Mouse (Mus musculus) liver, embryonic 11.5 days (tissue): Measurements from ENCODE around the gene Rtl10. TPM values are rescaled to one million over a fixed set of nuclear protein-coding genes. Genes with fewer than 3 reads are reported as not detected.

ENCODE experiments used
- ATAC-seq: fragments of 200-750 bp; cut with Nextera tagmentation; replicated peaks from 2 replicates; pipeline ENCODE4 v1.8.0; 2017; ENCODE audit warnings: moderate number of reproducible peaks, mild to moderate bottlenecking, moderate TSS enrichment, moderate library complexity; ENCODE audit not compliant: low FRiP score
- DNase-seq: peaks from one replicate; pipeline ENCODE4 v3.0.0-alpha.2; 2017; ENCODE audit warnings: low spot score
- H3K27ac ChIP-seq: fragments of 300-500 bp; sonication (generic); 2 replicates; pipeline ENCODE4 v1.5.1; 2014; ENCODE audit warnings: mild to moderate bottlenecking, low read depth, low read length, control low read depth
- H3K27me3 ChIP-seq: fragments of 300-500 bp; sonication (generic); replicated peaks from 2 replicates; pipeline ENCODE4 v1.6.1; 2014; ENCODE audit warnings: low read length, mixed read lengths; ENCODE audit not compliant: control insufficient read depth, insufficient read depth
- H3K36me3 ChIP-seq: fragments of 300-500 bp; sonication (generic); 2 replicates; pipeline ENCODE4 v1.6.1; 2014; ENCODE audit warnings: mild to moderate bottlenecking, low read length, moderate library complexity, mixed read lengths; ENCODE audit not compliant: control insufficient read depth, insufficient read depth
- H3K4me1 ChIP-seq: fragments of 300-500 bp; sonication (generic); replicated peaks from 2 replicates; pipeline ENCODE4 v1.6.1; 2014; ENCODE audit warnings: low read length, mixed read lengths; ENCODE audit not compliant: control insufficient read depth, insufficient read depth
- H3K4me2 ChIP-seq: fragments of 300-500 bp; sonication (generic); 2 replicates; pipeline ENCODE4 v1.6.1; 2014; ENCODE audit warnings: mild to moderate bottlenecking, control low read depth, moderate library complexity
- H3K4me3 ChIP-seq: fragments of 300-500 bp; sonication (generic); 2 replicates; pipeline ENCODE4 v1.5.1; 2014; ENCODE audit warnings: low read depth, low read length, control low read depth
- H3K9ac ChIP-seq: fragments of 300-500 bp; sonication (generic); 2 replicates; pipeline ENCODE4 v1.6.1; 2014; ENCODE audit warnings: low read depth, low read length, control low read depth
- H3K9me3 ChIP-seq: fragments of 300-500 bp; sonication (generic); 2 replicates; pipeline ENCODE4 v1.6.1; 2016; ENCODE audit warnings: low read length, inconsistent platforms, mixed read lengths; ENCODE audit not compliant: control insufficient read depth
- WGBS: fragments of 180-500 bp; shearing (Covaris S2); extraction: QIAGEN DNeasy Blood & Tissue Kit; methylation state at CpG from one replicate; pipeline ENCODE4 v1.1.7; 2014; 5-methylcytosine and 5-hydroxymethylcytosine counted together
- polyA plus RNA-seq: library from polyadenylated mRNA; unstranded; fragments of >200 nt; fragmentation: Nextera tagmentation; extraction: Ambion mirVana; gene quantifications from 2 replicates; pipeline ENCODE4 v1.2.1, GENCODE M21; 2014

The Rtl10 gene
- polyA plus RNA-seq: 1.9 and 2.1 TPM in 2 replicates

DNA sequence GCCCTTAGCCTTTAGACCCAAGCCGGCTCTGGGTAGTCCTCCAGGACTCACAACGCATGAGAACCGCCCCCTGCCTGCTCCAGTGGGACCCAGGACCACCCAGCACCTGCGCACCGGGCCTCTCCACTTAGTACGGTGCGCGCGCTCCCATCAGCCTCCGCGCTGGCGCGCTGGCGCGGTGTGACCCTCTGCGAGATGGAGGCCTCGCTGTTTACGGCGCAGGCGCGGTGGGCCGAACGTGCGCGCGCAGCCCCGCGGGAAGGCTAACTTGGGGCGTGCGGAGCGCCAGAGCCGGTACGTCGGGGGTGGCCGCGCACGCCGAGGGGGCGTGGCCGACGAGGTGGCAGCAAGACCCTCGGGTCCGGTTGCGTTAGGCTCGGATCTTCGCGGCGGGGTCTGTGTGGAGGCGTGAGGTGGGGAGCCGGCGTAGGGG, at the start of gene Rtl10, which contains the start of gene Gnb1l:
Rtl10 (plus strand) TSS at position 344 of the 433 bp plus-strand sequence.
Gnb1l (plus strand) TSS at position 156 of the 433 bp plus-strand sequence.
- peak; percentile 97 for DNase-seq
- ATAC-seq: peak; percentile 97
- 0% methylated on average over 51 of the region's 51 CpGs for WGBS

DNA sequence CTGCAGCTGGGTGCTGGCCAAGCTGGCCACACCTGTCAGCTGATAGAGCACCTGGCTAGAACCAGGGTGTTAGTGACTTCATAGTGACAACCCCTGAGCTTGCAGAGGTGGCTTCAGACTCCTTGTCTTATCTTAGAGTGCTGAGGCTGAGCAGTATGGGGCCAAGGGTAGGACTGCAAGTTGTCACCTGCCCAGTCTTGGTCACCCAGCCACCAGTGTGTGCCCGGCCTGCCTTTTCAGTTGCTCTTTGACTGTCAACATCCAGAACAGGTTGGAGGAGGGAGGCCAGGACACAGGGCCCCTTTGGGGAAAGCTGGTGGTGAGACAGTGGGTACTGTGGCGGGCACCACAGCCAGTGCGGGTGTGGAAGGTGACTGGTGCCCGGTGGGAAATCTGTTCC, 49.7 kb upstream of the Rtl10 start:
- no peak for ATAC-seq
- no peak overlapping the region for H3K4me3 ChIP-seq
- no peak overlapping the region for H3K4me2 ChIP-seq
- WGBS: 92% methylated on average over 4 of the region's 4 CpGs
- DNase-seq: no peak
- no peaks in the 10 kb centered on the region for H3K9me3 ChIP-seq
- H3K36me3 ChIP-seq: peaks cover 13% of the 10 kb centered on the region; the same call in 1 of the 2 replicates
- H3K9ac ChIP-seq: no peak overlapping the region
- no peaks in the 10 kb centered on the region for H3K27me3 ChIP-seq
- H3K4me1 ChIP-seq: no peaks in the 10 kb centered on the region
- H3K27ac ChIP-seq: no peak overlapping the region

More for the DNA sequence above, at the start of gene Rtl10, which contains the start of gene Gnb1l:
- peaks cover 12% of the 10 kb centered on the region for H3K36me3 ChIP-seq
- H3K9me3 ChIP-seq: no peaks in the 10 kb centered on the region
- peak within 1 kb of the TSS; percentile 92 for H3K27ac ChIP-seq
- peak within 1 kb of the TSS; percentile 94 for H3K9ac ChIP-seq
- peak within 1 kb of the TSS; percentile 95 for H3K4me2 ChIP-seq
- H3K4me1 ChIP-seq: peaks cover 13% of the 10 kb centered on the region
- H3K27me3 ChIP-seq: no peaks in the 10 kb centered on the region
- peak within 1 kb of the TSS; percentile 88 for H3K4me3 ChIP-seq

DNA sequence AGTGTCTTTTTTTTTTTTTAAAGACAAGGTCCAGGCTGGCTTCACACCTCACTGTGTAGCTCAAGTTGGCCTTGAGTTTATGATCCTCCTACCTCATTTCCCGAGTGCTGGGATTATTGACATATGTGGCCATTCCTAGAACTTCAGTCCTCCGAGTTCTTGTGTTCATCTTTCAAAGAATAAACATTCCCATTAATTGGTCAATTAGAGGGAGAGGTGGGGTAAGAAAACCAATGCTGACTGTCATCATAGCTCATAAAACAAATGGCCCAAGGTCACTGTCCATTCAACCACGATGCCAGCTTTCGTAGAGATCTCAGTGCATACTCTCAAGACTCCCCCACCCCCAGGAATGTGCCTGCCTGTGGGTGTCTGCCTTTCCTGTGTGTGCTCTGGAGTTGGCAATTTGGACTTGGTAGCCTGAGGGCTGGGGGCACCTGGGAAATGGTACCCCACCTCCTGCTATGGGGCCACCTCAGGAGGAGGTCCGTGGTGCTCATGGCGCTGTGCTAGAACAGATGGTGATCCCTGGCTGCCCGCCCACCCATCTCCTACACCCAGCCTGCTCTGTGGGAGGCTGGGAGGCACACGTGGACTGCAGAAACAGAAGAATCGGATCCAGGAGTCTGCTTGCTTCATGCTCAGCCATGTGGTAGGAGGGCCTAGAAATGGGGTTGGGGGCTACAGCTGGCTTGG, 47.1 kb upstream of the Rtl10 start:
- peaks cover 13% of the 10 kb centered on the region for H3K36me3 ChIP-seq
- no peak overlapping the region for H3K27ac ChIP-seq
- no peaks in the 10 kb centered on the region for H3K4me1 ChIP-seq
- WGBS: 80% methylated on average over 9 of the region's 9 CpGs
- H3K27me3 ChIP-seq: no peaks in the 10 kb centered on the region
- H3K4me3 ChIP-seq: no peak overlapping the region
- DNase-seq (no peak), ATAC-seq (no peak)
- H3K9ac ChIP-seq: no peak overlapping the region
- no peak overlapping the region for H3K4me2 ChIP-seq
- H3K9me3 ChIP-seq: no peaks in the 10 kb centered on the region

DNA sequence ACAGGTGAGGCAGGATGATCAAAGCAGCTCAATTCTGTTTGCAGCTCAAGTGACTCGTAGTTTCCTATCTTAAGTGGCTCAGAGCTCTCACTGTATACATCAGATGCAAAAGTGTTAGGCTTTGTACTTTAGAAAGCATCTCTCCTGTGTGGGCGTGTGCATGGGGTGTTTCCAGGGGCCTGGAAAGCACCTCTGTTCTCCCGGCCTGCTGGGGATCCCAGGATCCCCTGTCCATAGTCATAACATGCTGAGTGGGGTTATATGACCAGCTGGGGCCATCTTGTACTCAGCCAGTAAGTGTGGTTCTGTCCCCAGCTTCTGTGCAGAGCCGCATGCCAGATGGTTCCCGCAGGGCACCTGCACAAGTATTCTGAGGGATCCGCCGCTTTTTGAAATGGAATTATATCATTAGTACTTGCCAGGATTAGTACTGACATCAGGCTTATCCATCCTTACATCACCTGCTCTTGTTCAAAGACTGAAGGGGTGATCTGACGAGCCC, 46.3 kb upstream of the Rtl10 start:
- no peak overlapping the region for H3K27ac ChIP-seq
- H3K4me3 ChIP-seq: no peak overlapping the region
- WGBS: 88% methylated on average over 8 of the region's 8 CpGs
- peaks cover 18% of the 10 kb centered on the region for H3K36me3 ChIP-seq
- no peaks in the 10 kb centered on the region for H3K9me3 ChIP-seq
- no peak overlapping the region for H3K9ac ChIP-seq
- no peak overlapping the region for H3K4me2 ChIP-seq
- no peaks in the 10 kb centered on the region for H3K4me1 ChIP-seq
- H3K27me3 ChIP-seq: no peaks in the 10 kb centered on the region
- no peak for ATAC-seq
- no peak for DNase-seq

DNA sequence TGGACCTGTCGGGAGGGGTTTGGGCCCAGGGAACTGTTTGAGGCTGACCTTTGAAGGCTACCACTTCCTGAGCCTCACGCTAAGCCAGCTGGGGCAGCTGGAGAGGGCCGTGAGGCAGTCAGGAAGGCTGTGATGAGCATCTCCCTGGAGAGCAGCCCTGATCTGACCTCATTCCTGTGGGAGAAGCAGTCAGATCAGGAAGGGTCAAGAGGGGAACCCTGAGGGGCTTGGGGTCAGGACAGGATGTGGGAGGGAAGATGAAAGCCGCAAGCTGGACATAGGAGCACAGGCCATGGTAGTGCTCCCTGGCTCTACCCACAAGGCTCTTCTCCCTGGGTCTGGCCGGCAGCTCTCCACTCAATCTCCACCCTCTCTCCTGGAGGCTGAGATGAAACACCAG, 44.9 kb upstream of the Rtl10 start:
- DNase-seq: no peak
- Histone ChIP-seq H3K27ac (no peak overlapping the region), H3K4me1 (peaks cover 7% of the 10 kb centered on the region), H3K36me3 (peaks cover 24% of the 10 kb centered on the region), H3K9ac (no peak overlapping the region), H3K27me3 (no peaks in the 10 kb centered on the region), H3K4me2 (no peak overlapping the region), H3K4me3 (no peak overlapping the region), H3K9me3 (no peaks in the 10 kb centered on the region)
- ATAC-seq: no peak
- 50% methylated on average over 5 of the region's 5 CpGs for WGBS

DNA sequence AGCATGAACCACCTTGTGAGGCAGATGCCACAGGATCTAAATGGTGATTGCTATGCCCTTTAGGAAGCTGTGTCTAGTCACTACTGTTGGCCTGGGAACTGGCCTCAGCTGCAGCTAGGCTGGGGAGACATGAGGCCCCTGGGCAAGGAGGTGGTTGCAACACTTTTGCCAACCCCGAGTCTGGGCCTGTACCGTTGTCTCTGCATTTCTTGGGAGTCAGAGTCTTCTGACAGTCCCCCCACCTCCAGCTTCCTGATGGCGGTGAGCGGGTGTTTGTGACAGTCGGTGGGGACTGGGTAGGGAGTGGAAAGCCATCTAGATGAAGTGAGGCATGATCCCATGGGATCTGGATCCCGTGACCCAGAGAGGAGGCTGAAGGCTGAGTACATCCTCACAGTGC, 43.3 kb upstream of the Rtl10 start:
- Histone ChIP-seq H3K4me3 (no peak overlapping the region), H3K4me1 (peaks cover 23% of the 10 kb centered on the region), H3K4me2 (no peak overlapping the region), H3K9ac (no peak overlapping the region), H3K9me3 (no peaks in the 10 kb centered on the region), H3K36me3 (peaks cover 26% of the 10 kb centered on the region), H3K27me3 (no peaks in the 10 kb centered on the region), H3K27ac (no peak overlapping the region)
- ATAC-seq (no peak), DNase-seq (no peak)
- 87% methylated on average over 6 of the region's 6 CpGs for WGBS

DNA sequence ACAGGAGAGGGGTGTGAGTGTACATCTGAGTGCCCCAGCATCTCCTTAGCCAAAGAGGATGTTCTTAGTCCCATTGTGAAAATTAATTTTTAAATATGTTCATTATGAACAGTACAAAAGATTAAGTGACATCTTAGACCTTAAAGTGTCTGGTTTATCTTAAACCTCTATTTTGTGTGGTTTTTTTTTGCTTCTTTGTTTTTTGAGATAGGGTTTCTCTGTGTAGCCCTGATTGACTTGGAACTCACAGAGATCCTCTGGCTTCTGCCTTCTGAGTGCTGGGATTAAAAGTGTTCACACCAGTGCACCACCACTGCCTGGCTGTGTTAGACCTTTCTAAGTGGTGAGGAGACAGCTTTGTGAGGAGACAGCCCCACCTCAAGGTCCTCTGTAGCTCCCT, 40.0 kb upstream of the Rtl10 start:
- ATAC-seq (no peak), DNase-seq (no peak)
- Histone ChIP-seq H3K36me3 (peaks cover 27% of the 10 kb centered on the region), H3K4me2 (peak overlapping the region; percentile 45), H3K27ac (no peak overlapping the region), H3K9ac (no peak overlapping the region), H3K4me3 (no peak overlapping the region), H3K4me1 (peaks cover 26% of the 10 kb centered on the region), H3K9me3 (no peaks in the 10 kb centered on the region), H3K27me3 (no peaks in the 10 kb centered on the region)

DNA sequence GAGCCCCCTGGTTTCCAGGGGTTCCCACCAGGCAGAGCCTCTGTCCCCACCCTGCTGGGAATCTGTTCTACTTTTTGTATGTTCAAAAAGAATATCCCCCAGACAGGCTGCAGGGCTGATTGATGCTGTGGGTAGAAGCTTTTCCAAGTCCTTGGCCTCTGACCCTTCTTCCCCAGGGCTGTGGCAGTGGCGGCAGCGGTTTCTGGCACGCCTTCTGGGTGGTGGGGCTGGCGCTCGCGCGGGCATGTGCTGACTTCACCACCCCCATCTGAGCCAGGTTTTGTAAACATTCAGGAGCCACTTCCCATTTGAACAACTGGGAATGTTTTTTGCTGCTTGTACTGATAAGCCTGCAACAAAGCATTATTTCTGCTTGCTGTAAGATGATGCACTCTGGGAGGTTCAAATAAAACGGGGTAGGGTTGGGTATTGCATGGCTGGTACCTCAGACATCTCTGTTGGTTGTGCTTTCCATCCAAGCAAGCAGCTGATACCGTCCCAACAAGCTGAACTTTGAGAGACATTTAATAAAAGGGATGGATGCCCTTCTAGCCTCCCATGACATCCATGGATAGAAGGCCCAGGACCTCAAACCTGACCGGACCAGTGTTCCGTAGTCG, 39.3 kb upstream of the Rtl10 start:
- Histone ChIP-seq H3K4me3 (peak overlapping the region; percentile 1; the same call in 1 of the 2 replicates), H3K36me3 (peaks cover 28% of the 10 kb centered on the region)
- DNase-seq: no peak

More for the DNA sequence above, 39.3 kb upstream of the Rtl10 start:
- Histone ChIP-seq H3K27ac (peak overlapping the region; percentile 38; the same call in 1 of the 2 replicates), H3K4me1 (peaks cover 26% of the 10 kb centered on the region), H3K9me3 (no peaks in the 10 kb centered on the region), H3K27me3 (no peaks in the 10 kb centered on the region), H3K4me2 (peak overlapping the region; percentile 45), H3K9ac (peak overlapping the region; percentile 6; the same call in 1 of the 2 replicates)
- 8% methylated on average over 12 of the region's 12 CpGs for WGBS
- peak; percentile 22 for ATAC-seq
